Mouse (Mus musculus) liver, postnatal 0 days (tissue): ENCODE data around the gene Mc3r. TPM values are rescaled to one million over a fixed set of nuclear protein-coding genes. Genes with fewer than 3 reads are reported as not detected.

Experiments
- ATAC-seq: fragments of 200-750 bp; cut with Nextera tagmentation; 2 replicates; pipeline ENCODE4 v1.8.0; 2017; ENCODE audit warnings: mild to moderate bottlenecking, moderate library complexity
- DNase-seq: peaks from one replicate; pipeline ENCODE4 v3.0.0-alpha.2; 2016
- H3K27ac ChIP-seq: fragments of 300-500 bp; sonication (generic); 2 replicates; pipeline ENCODE4 v1.5.1; 2014; ENCODE audit warnings: antibody characterized with exemption, moderate library complexity, mild to moderate bottlenecking, low read depth
- H3K27me3 ChIP-seq: fragments of 300-500 bp; sonication (generic); 2 replicates; pipeline ENCODE4 v1.6.1; 2014; ENCODE audit warnings: low read length, control low read depth, mixed read lengths; ENCODE audit not compliant: insufficient read depth
- H3K36me3 ChIP-seq: fragments of 300-500 bp; sonication (generic); replicated peaks from 2 replicates; pipeline ENCODE4 v1.6.1; 2014; ENCODE audit warnings: mild to moderate bottlenecking, control low read depth, low read length, moderate library complexity, mixed read lengths; ENCODE audit not compliant: insufficient read depth
- H3K4me1 ChIP-seq: fragments of 300-500 bp; sonication (generic); 2 replicates; pipeline ENCODE4 v1.6.1; 2014; ENCODE audit warnings: antibody characterized with exemption, mild to moderate bottlenecking, control low read depth; ENCODE audit not compliant: insufficient read depth
- H3K4me2 ChIP-seq: fragments of 300-500 bp; sonication (generic); 2 replicates; pipeline ENCODE4 v1.6.1; 2014; ENCODE audit warnings: low read depth, mild to moderate bottlenecking, low read length, moderate library complexity, mixed read lengths
- H3K4me3 ChIP-seq: fragments of 300-500 bp; sonication (generic); 2 replicates; pipeline ENCODE4 v1.5.1; 2014; ENCODE audit warnings: low read depth, low read length
- H3K9ac ChIP-seq: fragments of 300-500 bp; sonication (generic); replicated peaks from 2 replicates; pipeline ENCODE4 v1.6.1; 2014; ENCODE audit warnings: mild to moderate bottlenecking, moderate library complexity
- H3K9me3 ChIP-seq: fragments of 300-500 bp; sonication (generic); 2 replicates; pipeline ENCODE4 v1.6.1; 2016; ENCODE audit warnings: mild to moderate bottlenecking, control low read depth, low read length, mixed read lengths
- CTCF ChIP-seq: sonication (generic); IDR thresholded peaks from 2 replicates; pipeline ENCODE4 v1.5.1; 2016; ENCODE audit warnings: antibody characterized with exemption, low read depth
- EP300 ChIP-seq: IDR thresholded peaks from 2 replicates; pipeline ENCODE4 v1.6.1; 2016; ENCODE audit warnings: antibody characterized with exemption, low read depth, mild to moderate bottlenecking
- WGBS: fragments of 180-500 bp; shearing (Covaris S2); extraction: QIAGEN DNeasy Blood & Tissue Kit; methylation state at CpG from one replicate; pipeline ENCODE4 v1.1.7; 2014; ENCODE audit not compliant: insufficient replicate concordance; 5-methylcytosine and 5-hydroxymethylcytosine counted together
- polyA plus RNA-seq: library from polyadenylated mRNA; unstranded; fragments of >200 nt; fragmentation: Nextera tagmentation; extraction: Ambion mirVana; gene quantifications from 2 replicates; pipeline ENCODE4 v1.2.1, GENCODE M21; 2015

Gene Mc3r
- polyA plus RNA-seq, 1 experiment from 2014 or later = not detected

- no peaks in the 10 kb centered on the region for H3K27me3 ChIP-seq
- peak; percentile 91 for TF ChIP-seq EP300
- no peak for TF ChIP-seq CTCF
- no peaks in the 10 kb centered on the region for H3K36me3 ChIP-seq
- ATAC-seq (peak; percentile 98), DNase-seq (peak; percentile 62)
- H3K9ac ChIP-seq = no peak overlapping the region
- WGBS = 45% methylated on average over 5 of the region's 5 CpGs
- H3K4me1 ChIP-seq = peaks cover 5% of the 10 kb centered on the region; the same call in 1 of the 2 replicates
- 0 out of 2 replicates have a peak overlapping the region, but pooled peaks have one; percentile 35 for H3K4me2 ChIP-seq
- no peak overlapping the region for H3K4me3 ChIP-seq
- peak overlapping the region; percentile 70 for H3K27ac ChIP-seq
- H3K9me3 ChIP-seq = no peaks in the 10 kb centered on the region
Observed at GRCm38 (mm10) chr2:172260064-172260463, 11.8 kb downstream of the Mc3r start.

- Histone ChIP-seq H3K27me3 (no peaks in the 10 kb centered on the region), H3K36me3 (no peaks in the 10 kb centered on the region), H3K9ac (no peak overlapping the region), H3K4me3 (no peak overlapping the region), H3K4me1 (peaks cover 5% of the 10 kb centered on the region; the same call in 1 of the 2 replicates), H3K9me3 (no peaks in the 10 kb centered on the region), H3K27ac (no peak overlapping the region), H3K4me2 (no peak overlapping the region)
- DNase-seq (peak; percentile 26), ATAC-seq (no peak)
- TF ChIP-seq EP300 = no peak
- TF ChIP-seq CTCF = no peak
- WGBS = 62% methylated on average over 4 of the region's 4 CpGs
Observed at GRCm38 (mm10) chr2:172261441-172261840, 13.1 kb downstream of the Mc3r start.

GRCm38 (mm10) chr2:172263216-172263615 lies 14.9 kb downstream of the Mc3r start:
- no peaks in the 10 kb centered on the region for H3K27me3 ChIP-seq
- H3K27ac ChIP-seq = no peak overlapping the region
- no peak for DNase-seq
- TF ChIP-seq CTCF (no peak), EP300 (no peak)
- H3K4me2 ChIP-seq = no peak overlapping the region
- ATAC-seq = no peak
- H3K4me1 ChIP-seq = peaks cover 5% of the 10 kb centered on the region; the same call in 1 of the 2 replicates
- no peak overlapping the region for H3K4me3 ChIP-seq
- no peaks in the 10 kb centered on the region for H3K9me3 ChIP-seq
- no peaks in the 10 kb centered on the region for H3K36me3 ChIP-seq
- WGBS = 73% methylated on average over 6 of the region's 6 CpGs
- H3K9ac ChIP-seq = no peak overlapping the region

- H3K27me3 ChIP-seq = no peaks in the 10 kb centered on the region
- H3K27ac ChIP-seq = no peak overlapping the region
- H3K9ac ChIP-seq = no peak overlapping the region
- WGBS = 88% methylated on average over 11 of the region's 11 CpGs
- DNase-seq (no peak), ATAC-seq (no peak)
- H3K4me2 ChIP-seq = no peak overlapping the region
- H3K36me3 ChIP-seq = no peaks in the 10 kb centered on the region
- TF ChIP-seq EP300 (no peak), CTCF (no peak)
- no peak overlapping the region for H3K4me3 ChIP-seq
- no peaks in the 10 kb centered on the region for H3K9me3 ChIP-seq
- H3K4me1 ChIP-seq = no peaks in the 10 kb centered on the region
Observed at GRCm38 (mm10) chr2:172269907-172270306, 21.6 kb downstream of the Mc3r start.

- Histone ChIP-seq H3K4me3 (no peak overlapping the region), H3K36me3 (no peaks in the 10 kb centered on the region), H3K4me1 (no peaks in the 10 kb centered on the region), H3K27me3 (no peaks in the 10 kb centered on the region), H3K9me3 (no peaks in the 10 kb centered on the region), H3K4me2 (no peak overlapping the region), H3K9ac (no peak overlapping the region), H3K27ac (no peak overlapping the region)
- DNase-seq (no peak), ATAC-seq (no peak)
- 51% methylated on average over 9 of the region's 9 CpGs for WGBS
- TF ChIP-seq CTCF (no peak), EP300 (no peak)
Observed at GRCm38 (mm10) chr2:172270485-172270944, 22.2 kb downstream of the Mc3r start.

- ATAC-seq (no peak), DNase-seq (no peak)
- no peak overlapping the region for H3K4me2 ChIP-seq
- H3K4me3 ChIP-seq = no peak overlapping the region
- H3K27me3 ChIP-seq = no peaks in the 10 kb centered on the region
- no peak overlapping the region for H3K27ac ChIP-seq
- H3K9ac ChIP-seq = no peak overlapping the region
- 71% methylated on average over 12 of the region's 12 CpGs for WGBS
- no peaks in the 10 kb centered on the region for H3K36me3 ChIP-seq
- H3K4me1 ChIP-seq = no peaks in the 10 kb centered on the region
- TF ChIP-seq EP300 = no peak
- TF ChIP-seq CTCF = no peak
- H3K9me3 ChIP-seq = no peaks in the 10 kb centered on the region
Observed at GRCm38 (mm10) chr2:172270974-172271697, 22.8 kb downstream of the Mc3r start.
